Mouse (Mus musculus) heart, adult 11 months (tissue): Measurements from ENCODE around the gene Cacnb2.

Experiments used
- DNase-seq: peaks from one replicate; pipeline ENCODE4 v3.0.0; 2022

Gene Cacnb2

GRCm38 (mm10) chr2:14873116-14873515 lies 270.2 kb downstream of the Cacnb2 start:
- peak; percentile 56 for DNase-seq

- peak; percentile 85 for DNase-seq
Measured at GRCm38 (mm10) chr2:14873701-14874181, 270.9 kb downstream of the Cacnb2 start.

GRCm38 (mm10) chr2:14874281-14875037 lies 271.6 kb downstream of the Cacnb2 start:
- peak; percentile 67 for DNase-seq

DNA sequence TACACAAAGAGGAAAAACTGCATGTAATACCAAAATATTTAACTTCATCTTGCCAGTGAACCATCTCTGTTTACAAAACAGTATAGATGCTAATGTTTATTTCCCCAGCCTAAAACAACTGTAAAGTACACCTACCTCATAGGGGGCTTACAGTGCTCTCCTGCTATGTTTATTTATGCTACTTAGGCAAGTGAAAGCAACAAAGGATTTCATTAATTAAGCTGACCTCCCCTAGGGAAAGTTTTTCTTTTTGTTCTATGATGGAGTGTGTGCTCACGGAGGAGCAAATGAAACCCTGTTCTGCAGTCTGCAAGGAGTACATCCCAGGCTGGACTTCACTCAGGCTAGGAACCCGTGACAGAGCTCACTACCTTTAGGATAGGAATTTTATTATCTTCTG lies 272.2 kb downstream of the Cacnb2 start:
- DNase-seq, result peak; percentile 44

- DNase-seq, result no peak
Measured at GRCm38 (mm10) chr2:14875616-14876015, 272.7 kb downstream of the Cacnb2 start.

GRCm38 (mm10) chr2:14878953-14879352 lies 276.1 kb downstream of the Cacnb2 start:
- DNase-seq, result peak; percentile 65

GRCm38 (mm10) chr2:14883460-14883859 lies 280.6 kb downstream of the Cacnb2 start:
- DNase-seq, result peak; percentile 1

DNA sequence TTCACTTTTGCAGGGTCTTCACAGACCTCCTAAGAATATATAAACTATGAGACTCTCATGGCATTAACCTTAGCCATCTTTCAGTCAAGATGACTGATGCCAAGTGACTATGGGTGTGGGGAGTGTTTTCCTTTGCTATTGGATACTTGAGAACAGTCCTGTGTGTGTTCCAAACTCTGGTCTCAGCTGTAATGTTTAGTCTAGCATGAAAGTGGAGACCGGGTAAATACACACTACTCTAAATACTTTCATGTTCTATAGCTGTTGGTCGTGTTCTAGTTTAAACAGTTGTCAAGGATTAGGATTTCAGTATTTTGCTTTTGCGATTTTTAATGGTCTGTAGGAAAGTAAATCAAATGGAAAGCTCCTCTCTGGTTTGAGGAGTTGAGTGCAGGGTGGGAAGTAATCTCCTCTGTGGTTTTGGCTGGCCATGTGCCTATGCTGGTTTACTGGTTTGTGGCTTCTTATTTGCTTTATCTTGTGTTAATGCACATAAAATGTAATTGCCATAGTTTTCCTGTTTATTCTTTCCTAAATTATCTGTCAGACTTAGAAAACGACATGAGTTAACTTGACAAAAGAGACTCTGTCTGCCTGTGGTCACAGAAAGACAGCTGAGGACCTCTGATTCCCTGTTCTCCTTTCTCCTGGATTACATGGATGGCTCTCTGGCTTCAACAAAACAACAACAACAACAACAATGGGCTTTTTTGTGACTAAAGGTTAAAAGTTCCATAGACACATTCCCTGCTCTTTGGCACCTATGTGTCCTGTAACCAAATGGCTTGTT lies 285.7 kb downstream of the Cacnb2 start:
- DNase-seq, result no peak

DNA sequence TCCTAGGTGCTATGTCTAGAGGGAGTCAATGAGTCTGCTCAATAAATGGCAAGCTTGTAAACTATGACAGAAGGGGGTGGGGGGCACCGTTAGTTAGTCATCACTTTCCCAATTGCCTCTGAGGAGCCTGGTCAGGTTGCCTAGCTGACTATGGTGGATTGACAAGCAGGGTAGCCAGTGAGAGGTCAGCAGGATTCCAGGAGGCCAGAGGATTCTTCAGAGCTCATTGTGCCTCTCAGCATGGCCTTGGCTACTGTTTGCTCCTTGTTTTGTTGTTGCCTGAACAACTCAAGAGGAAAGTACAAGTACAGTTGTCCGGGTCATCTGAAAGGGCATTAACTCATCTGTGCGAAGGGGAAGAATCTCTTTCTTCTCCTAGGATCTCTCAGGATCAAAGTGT lies 300.9 kb downstream of the Cacnb2 start:
- DNase-seq, result peak; percentile 86

- no peak for DNase-seq
Measured at GRCm38 (mm10) chr2:14904865-14905264, 302.0 kb downstream of the Cacnb2 start.

DNA sequence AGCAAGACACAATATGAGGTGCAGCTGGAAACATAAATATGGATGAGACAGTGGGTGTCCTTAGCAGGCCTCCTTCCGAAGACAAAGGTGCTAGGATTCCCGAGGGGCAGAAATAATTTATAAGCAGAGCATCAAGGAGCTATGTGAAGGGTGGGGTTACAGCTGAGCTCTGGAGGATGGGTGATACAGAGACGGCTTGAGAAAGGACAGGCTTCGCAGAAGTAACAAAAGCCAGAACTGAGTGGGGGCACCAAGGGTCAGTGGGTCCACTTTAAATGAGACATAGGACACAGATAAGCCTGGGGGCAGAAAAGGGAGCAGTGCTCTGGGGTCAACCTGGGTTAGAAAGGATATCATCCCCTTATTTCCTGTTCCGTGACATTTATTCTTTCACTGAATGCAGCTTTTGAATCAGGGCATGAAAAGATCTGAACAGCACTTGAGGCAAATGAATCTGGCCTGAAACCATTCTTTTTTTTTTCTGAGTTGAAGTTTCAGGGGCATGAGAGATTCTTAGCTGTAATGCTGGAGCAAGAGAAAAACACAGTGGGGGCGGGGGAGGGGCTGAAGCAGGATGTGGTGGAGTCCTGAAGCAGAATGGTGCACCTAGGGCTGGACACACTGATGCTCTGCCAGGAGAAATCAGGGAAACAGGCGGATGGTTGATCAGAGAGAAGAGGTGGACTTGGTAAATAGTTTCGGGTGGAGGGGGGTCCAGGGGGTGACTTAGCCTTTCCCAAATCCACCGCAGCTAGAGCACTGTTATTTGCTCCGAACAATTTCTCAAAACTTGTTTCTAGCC lies 304.4 kb downstream of the Cacnb2 start:
- no peak for DNase-seq

GRCm38 (mm10) chr2:14917585-14918247 lies 314.8 kb downstream of the Cacnb2 start:
- DNase-seq, result peak; percentile 89

- peak; percentile 96 for DNase-seq
Measured at GRCm38 (mm10) chr2:14929866-14930265, 327.0 kb downstream of the Cacnb2 start.

GRCm38 (mm10) chr2:14931968-14932367 lies 329.1 kb downstream of the Cacnb2 start:
- no peak for DNase-seq

DNA sequence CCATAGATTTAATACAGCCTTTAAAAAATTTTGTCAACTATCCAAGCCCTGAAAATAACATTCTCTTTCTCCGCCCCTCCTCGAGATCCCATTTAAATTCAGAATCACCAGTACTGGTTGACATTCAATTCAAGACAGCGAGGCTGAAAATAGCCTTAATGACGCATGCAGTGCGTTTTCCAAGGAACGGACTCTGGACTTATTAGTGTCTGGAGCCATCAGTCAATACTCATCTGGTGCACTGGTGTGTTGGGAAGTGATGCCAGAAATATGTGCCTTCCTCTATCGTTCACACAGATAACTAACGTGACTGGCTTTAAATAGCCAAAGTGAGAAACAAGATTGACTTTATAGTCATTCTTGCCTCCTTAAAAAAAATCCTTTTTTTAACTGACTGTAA lies 333.6 kb downstream of the Cacnb2 start:
- peak; percentile 91 for DNase-seq

DNA sequence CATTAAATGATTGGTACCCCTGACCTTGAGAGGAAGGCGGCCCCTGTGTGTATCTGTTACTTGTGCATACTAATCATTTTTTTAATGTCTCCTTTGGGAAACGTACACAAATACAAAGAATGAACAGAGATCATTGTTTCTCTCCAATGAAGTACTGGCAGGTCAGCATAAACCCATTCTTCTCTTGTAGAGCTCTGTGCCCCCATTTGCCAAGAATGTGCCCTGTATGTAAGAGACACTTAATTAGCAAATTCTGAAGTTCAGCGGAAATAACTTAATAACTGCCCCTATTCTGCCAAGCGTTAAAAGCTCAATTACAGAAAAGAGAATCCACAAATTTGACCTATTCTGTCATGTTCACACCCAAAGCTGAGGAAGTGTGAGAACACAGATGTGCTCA lies 339.4 kb downstream of the Cacnb2 start:
- DNase-seq, result no peak

- DNase-seq, result no peak
Measured at GRCm38 (mm10) chr2:14943691-14944357, 340.9 kb downstream of the Cacnb2 start.

DNA sequence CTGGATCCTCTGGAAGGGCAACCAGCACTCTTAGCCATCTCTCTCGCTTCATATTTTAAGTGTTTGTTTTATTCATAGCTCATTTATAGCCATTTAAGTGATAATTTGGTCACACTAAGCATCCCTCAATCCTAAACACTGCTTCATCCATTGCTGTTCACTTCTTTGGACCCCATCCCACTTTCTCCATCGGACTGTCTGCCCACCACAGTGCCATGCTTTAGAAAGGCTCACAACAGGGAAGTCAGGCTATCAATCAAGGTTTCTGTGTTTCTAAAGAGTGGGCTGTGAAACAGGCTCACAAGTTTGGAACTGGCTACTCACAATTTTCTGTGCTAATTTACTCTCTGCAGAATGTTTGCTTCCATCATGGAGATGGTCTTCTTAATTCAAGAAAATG lies 350.2 kb downstream of the Cacnb2 start:
- no peak for DNase-seq

GRCm38 (mm10) chr2:14960963-14961488 lies 358.1 kb downstream of the Cacnb2 start:
- DNase-seq, result no peak

GRCm38 (mm10) chr2:14961493-14961892 lies 358.6 kb downstream of the Cacnb2 start:
- DNase-seq, result no peak

GRCm38 (mm10) chr2:14984029-14984428 lies 381.1 kb downstream of the Cacnb2 start:
- DNase-seq, result no peak

- DNase-seq, result no peak
Measured at GRCm38 (mm10) chr2:14988451-14988850, 385.6 kb downstream of the Cacnb2 start.
